ENCODE assay signal across 21 mouse cellular contexts in the genomic region with DNA sequence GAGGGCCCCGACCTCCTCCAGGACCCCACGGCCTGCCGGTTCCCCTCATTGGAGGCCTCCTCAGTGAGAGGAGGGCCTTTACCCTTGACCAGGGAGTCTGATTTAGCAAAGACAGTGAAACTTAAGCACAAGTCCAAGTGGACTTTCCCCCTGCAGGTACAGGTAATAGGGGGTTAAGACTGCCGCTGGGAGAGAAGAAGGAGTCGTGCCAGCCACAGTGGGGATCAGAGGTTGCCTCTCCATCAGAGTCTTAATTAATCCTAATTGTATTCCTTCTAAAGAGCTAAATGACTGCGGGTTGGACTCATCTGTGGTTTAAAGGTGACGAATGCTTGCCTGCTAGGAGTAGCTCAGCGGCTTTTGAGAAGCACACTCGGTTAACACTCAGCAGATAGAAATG.
DNase-seq lines count a peak whose midpoint lies in the region; ATAC-seq and TF ChIP-seq lines count a peak whose summit lies in the region.
"Had no signal": no experiment of that assay in that cellular context is flagged by ENCODE, and none has a peak within 500 bp of the region (broad histone marks: within the 10 kb centered on the region; RNA-seq: fewer than 3 reads in every experiment).

No protein-coding gene starts in this region.

- DNase-seq in kidney, adult 2 months, result peak; percentile 69
- DNase-seq in brain, embryonic 14.5 days (ENCODE audit: low read depth), result peak; percentile 38
- peak; percentile 33 for DNase-seq in forebrain, embryonic 14.5 days (ENCODE audit: low spot score)
- no peak for DNase-seq in heart, postnatal 25 days (ENCODE audit: low spot score)
- DNase-seq in ovary, adult 18-20 months (ENCODE audit: low spot score), result no peak
- DNase-seq: adrenal gland, adult 8-10 months; cerebellum, adult 18-20 months; cerebellum, postnatal 14 days; layer of hippocampus, adult 9-11 months; lung, adult 18-20 months; lung, postnatal 10 days; right cerebral cortex, postnatal 14 days had no signal

- H3K4me2 ChIP-seq in kidney, embryonic 15.5 days, result no peak overlapping the region
- H3K4me2 ChIP-seq in forebrain, embryonic 14.5 days (ENCODE audit: low read length), result no peak overlapping the region
- no peak overlapping the region for H3K4me2 ChIP-seq in midbrain, embryonic 12.5 days (replicated peaks)
- H3K4me2 ChIP-seq: embryonic facial prominence, embryonic 12.5 days; limb, embryonic 13.5 days; liver, embryonic 12.5 days had no signal

- no peaks in the 10 kb centered on the region for H3K27me3 ChIP-seq in kidney, adult 2 months (replicated peaks; ENCODE audit: control insufficient read depth, insufficient read depth, low read length)
- no peaks in the 10 kb centered on the region for H3K27me3 ChIP-seq in kidney, embryonic 15.5 days
- no peaks in the 10 kb centered on the region for H3K27me3 ChIP-seq in forebrain, embryonic 14.5 days (replicated peaks; ENCODE audit: control insufficient read depth, insufficient read depth, low read length)
- peaks cover 19% of the 10 kb centered on the region for H3K27me3 ChIP-seq in midbrain, embryonic 12.5 days
- H3K27me3 ChIP-seq: embryonic facial prominence, embryonic 12.5 days; limb, embryonic 13.5 days; liver, embryonic 12.5 days had no signal

- no peak overlapping the region for H3K27ac ChIP-seq in kidney, adult 2 months (ENCODE audit: insufficient read depth, low read depth, low read length)
- no peak overlapping the region for H3K27ac ChIP-seq in kidney, embryonic 15.5 days
- no peak overlapping the region for H3K27ac ChIP-seq in forebrain, embryonic 14.5 days (ENCODE audit: low read depth, low read length)
- H3K27ac ChIP-seq in midbrain, embryonic 12.5 days (replicated peaks), result no peak overlapping the region
- H3K27ac ChIP-seq: embryonic facial prominence, embryonic 12.5 days; heart, embryonic 10.5 days; hindbrain, embryonic 10.5 days; kidney, postnatal 0 days; limb, embryonic 13.5 days; liver, embryonic 12.5 days had no signal

- intact Hi-C loops in heart, postnatal 25 days (cut with DNase I), result no loop called here

- no peaks in the 10 kb centered on the region for H3K4me1 ChIP-seq in kidney, adult 2 months (ENCODE audit: control insufficient read depth, insufficient read depth, low read length)
- H3K4me1 ChIP-seq in kidney, embryonic 15.5 days, result peaks cover 2% of the 10 kb centered on the region; the same call in 1 of the 2 replicates
- H3K4me1 ChIP-seq in forebrain, embryonic 14.5 days (ENCODE audit: control insufficient read depth, insufficient read depth, low read length), result peaks cover 34% of the 10 kb centered on the region
- peaks cover 46% of the 10 kb centered on the region for H3K4me1 ChIP-seq in midbrain, embryonic 12.5 days
- H3K4me1 ChIP-seq: embryonic facial prominence, embryonic 12.5 days; limb, embryonic 13.5 days had no signal

- no peaks in the 10 kb centered on the region for H3K9me3 ChIP-seq in kidney, embryonic 15.5 days (replicated peaks)
- H3K9me3 ChIP-seq in forebrain, embryonic 14.5 days (replicated peaks; ENCODE audit: control insufficient read depth, low read length), result no peaks in the 10 kb centered on the region
- no peaks in the 10 kb centered on the region for H3K9me3 ChIP-seq in midbrain, embryonic 12.5 days
- H3K9me3 ChIP-seq: embryonic facial prominence, embryonic 12.5 days; heart, embryonic 10.5 days; hindbrain, embryonic 10.5 days; limb, embryonic 13.5 days; liver, embryonic 12.5 days had no signal

- no peak for TF ChIP-seq POLR2A in kidney, adult 2 months (IDR thresholded peaks at IDR 0.05; ENCODE audit: low read depth, low read length)
- no peak for TF ChIP-seq POLR2A in brain, embryonic 14.5 days (IDR thresholded peaks at IDR 0.05; ENCODE audit: borderline replicate concordance, extremely low read depth, insufficient read depth, insufficient read length, poor library complexity, severe bottlenecking)

- no peak overlapping the region for H3K9ac ChIP-seq in kidney, embryonic 15.5 days
- no peak overlapping the region for H3K9ac ChIP-seq in forebrain, embryonic 14.5 days (ENCODE audit: low read length)
- 0 out of 2 replicates have a peak overlapping the region, but pooled peaks have one; percentile 1 for H3K9ac ChIP-seq in midbrain, embryonic 12.5 days (replicated peaks)
- H3K9ac ChIP-seq: embryonic facial prominence, embryonic 12.5 days; limb, embryonic 13.5 days; liver, embryonic 12.5 days had no signal

- no peak for ATAC-seq in kidney, embryonic 15.5 days (replicated peaks; ENCODE audit: low FRiP score)
- no peak for ATAC-seq in forebrain, embryonic 14.5 days
- ATAC-seq in midbrain, embryonic 12.5 days (ENCODE audit: low FRiP score, low read depth), result no peak
- ATAC-seq: activated CD4-positive, CD25-positive, alpha-beta regulatory T cell, adult 4 months; liver, embryonic 12.5 days had no signal

- TF ChIP-seq CTCF in kidney, adult 2 months (conservative IDR thresholded peaks at IDR 0.05; ENCODE audit: insufficient read depth, insufficient read length, low read depth, low read length), result no peak
- no peak for TF ChIP-seq CTCF in brain, embryonic 14.5 days (IDR thresholded peaks at IDR 0.05; ENCODE audit: borderline replicate concordance, extremely low read depth, insufficient read depth, insufficient read length)

- no peaks in the 10 kb centered on the region for H3K36me3 ChIP-seq in kidney, adult 2 months (ENCODE audit: control insufficient read depth, insufficient read depth, low read length)
- H3K36me3 ChIP-seq in kidney, embryonic 15.5 days, result no peaks in the 10 kb centered on the region
- H3K36me3 ChIP-seq in forebrain, embryonic 14.5 days (ENCODE audit: control insufficient read depth, insufficient read depth, low read length), result no peaks in the 10 kb centered on the region
- no peaks in the 10 kb centered on the region for H3K36me3 ChIP-seq in midbrain, embryonic 12.5 days
- H3K36me3 ChIP-seq: embryonic facial prominence, embryonic 12.5 days; heart, embryonic 10.5 days; hindbrain, embryonic 10.5 days; limb, embryonic 13.5 days; liver, embryonic 12.5 days had no signal

- 55% methylated on average over 9 of the region's 9 CpGs for WGBS in kidney, adult 2 months
- 57% methylated on average over 9 of the region's 9 CpGs for WGBS in kidney, embryonic 15.5 days
- WGBS in forebrain, embryonic 14.5 days, result 24% methylated on average over 9 of the region's 9 CpGs
- 29% methylated on average over 9 of the region's 9 CpGs for WGBS in midbrain, embryonic 12.5 days

- no peak overlapping the region for H3K4me3 ChIP-seq in kidney, adult 2 months (ENCODE audit: insufficient read depth, low read depth, low read length)
- no peak overlapping the region for H3K4me3 ChIP-seq in kidney, embryonic 15.5 days (replicated peaks)
- no peak overlapping the region for H3K4me3 ChIP-seq in forebrain, embryonic 14.5 days (ENCODE audit: low read depth, low read length)
- no peak overlapping the region for H3K4me3 ChIP-seq in midbrain, embryonic 12.5 days
- H3K4me3 ChIP-seq: embryonic facial prominence, embryonic 12.5 days; heart, embryonic 10.5 days; hindbrain, embryonic 10.5 days; limb, embryonic 13.5 days; liver, embryonic 12.5 days had no signal

Comparison
In these comparisons a context has a peak if more than half of its experiments do, and no peak if none do; other contexts are left out.
1. DNase-seq: peak in kidney, adult 2 months (single experiment), brain, embryonic 14.5 days (single experiment) and forebrain, embryonic 14.5 days (single experiment); none in heart, postnatal 25 days (single experiment) and ovary, adult 18-20 months (single experiment).